Mouse (Mus musculus): ENCODE results near the gene Ccpg1. TPM values are rescaled to one million over a fixed set of nuclear protein-coding genes. Genes with fewer than 3 reads are reported as not detected.

Gene Ccpg1
- polyA plus RNA-seq, 1 experiment = 28.1 TPM

DNA sequence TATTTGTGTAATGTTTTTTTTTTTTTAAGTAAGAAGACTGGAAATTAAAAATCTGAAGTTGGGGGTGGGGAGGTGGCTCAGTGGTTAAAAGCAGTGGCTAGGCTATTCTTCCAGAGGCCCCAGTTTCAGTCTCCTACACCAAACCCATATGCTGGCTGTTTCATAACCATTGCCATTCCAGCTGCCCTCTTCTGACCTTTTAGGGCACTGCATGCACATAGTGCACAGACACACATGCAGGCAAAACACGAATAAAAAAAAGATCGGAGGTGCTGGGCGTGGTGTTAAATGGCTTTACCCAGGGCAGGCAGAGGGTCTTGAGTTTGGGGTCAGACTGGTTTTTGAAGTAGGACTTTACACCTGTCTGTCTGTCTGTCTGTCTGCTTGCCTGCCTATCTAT is 20.9 kb downstream of the Ccpg1 start:
- Histone ChIP-seq H3K4me3 (replicated peaks; ENCODE audit: extremely low read depth, low read depth, low read length) (no peak overlapping the region), H3K4me1 (ENCODE audit: control insufficient read depth, insufficient read depth, low read length) (0 out of 2 replicates have a peak, but pooled peaks cover 4% of the 10 kb centered on the region)
- WGBS = 97% methylated on average over 3 of the region's 3 CpGs
- no peak for DNase-seq
- TF ChIP-seq CTCF (IDR thresholded peaks at IDR 0.05; ENCODE audit: insufficient read depth, low read length) (no peak), POLR2A (IDR thresholded peaks at IDR 0.05; ENCODE audit: borderline replicate concordance, extremely low read depth, low read depth, low read length) (no peak)

DNA sequence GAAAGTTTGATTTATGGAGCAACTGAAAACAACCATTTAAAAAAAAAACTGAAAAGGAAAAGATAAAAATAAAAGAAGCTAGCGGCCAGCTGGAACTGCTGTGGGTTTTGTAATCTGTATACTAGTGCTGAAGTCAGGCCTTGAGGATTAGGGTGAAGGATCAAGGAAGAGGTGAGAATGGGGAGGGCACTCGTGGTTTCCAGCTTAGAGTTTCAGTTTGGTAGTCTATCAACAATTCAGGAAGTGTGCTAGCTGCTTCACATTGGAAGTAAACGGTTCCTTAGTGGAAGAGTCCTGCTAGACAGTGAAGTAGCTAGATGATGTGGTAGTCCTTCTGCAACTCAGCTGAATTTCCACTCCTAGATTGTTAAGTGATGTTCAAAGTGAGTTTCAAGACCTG is 23.2 kb downstream of the Ccpg1 start:
- no peak for DNase-seq

DNA sequence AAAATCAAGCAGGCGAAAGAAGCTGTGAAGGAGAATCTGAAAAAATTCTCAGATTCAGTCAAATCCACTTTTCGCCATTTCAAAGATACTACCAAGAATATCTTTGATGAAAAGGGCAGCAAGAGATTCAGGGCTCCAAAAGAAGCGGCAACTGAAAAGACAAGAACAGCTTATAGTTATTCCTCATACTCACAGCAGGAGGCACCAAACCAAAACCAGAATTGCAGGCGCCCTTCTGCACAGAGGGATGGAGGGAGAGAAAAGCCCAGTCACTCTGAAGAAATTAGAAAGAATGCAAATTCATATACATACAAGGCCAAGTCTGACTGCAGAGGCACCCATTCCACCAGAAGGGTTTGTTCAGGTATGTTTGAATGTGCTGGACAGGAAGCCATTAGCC is 27.4 kb downstream of the Ccpg1 start:
- TF ChIP-seq CTCF (IDR thresholded peaks at IDR 0.05; ENCODE audit: insufficient read depth, low read length) (no peak), POLR2A (IDR thresholded peaks at IDR 0.05; ENCODE audit: borderline replicate concordance, extremely low read depth, low read depth, low read length) (no peak)
- no peak for DNase-seq
- WGBS = 88% methylated on average over 4 of the region's 4 CpGs
- 0 out of 2 replicates have a peak, but pooled peaks cover 2% of the 10 kb centered on the region for H3K4me1 ChIP-seq (ENCODE audit: control insufficient read depth, insufficient read depth, low read length)
- H3K4me3 ChIP-seq (replicated peaks; ENCODE audit: extremely low read depth, low read depth, low read length) = no peak overlapping the region

More for the DNA sequence above, 23.2 kb downstream of the Ccpg1 start:
- H3K4me1 ChIP-seq (ENCODE audit: control insufficient read depth, insufficient read depth, low read length) = 0 out of 2 replicates have a peak, but pooled peaks cover 4% of the 10 kb centered on the region
- WGBS = 32% methylated on average over 3 of the region's 3 CpGs
- H3K4me3 ChIP-seq (replicated peaks; ENCODE audit: extremely low read depth, low read depth, low read length) = no peak overlapping the region
- TF ChIP-seq CTCF (IDR thresholded peaks at IDR 0.05; ENCODE audit: insufficient read depth, low read length) = no peak
- TF ChIP-seq POLR2A (IDR thresholded peaks at IDR 0.05; ENCODE audit: borderline replicate concordance, extremely low read depth, low read depth, low read length) = no peak

DNA sequence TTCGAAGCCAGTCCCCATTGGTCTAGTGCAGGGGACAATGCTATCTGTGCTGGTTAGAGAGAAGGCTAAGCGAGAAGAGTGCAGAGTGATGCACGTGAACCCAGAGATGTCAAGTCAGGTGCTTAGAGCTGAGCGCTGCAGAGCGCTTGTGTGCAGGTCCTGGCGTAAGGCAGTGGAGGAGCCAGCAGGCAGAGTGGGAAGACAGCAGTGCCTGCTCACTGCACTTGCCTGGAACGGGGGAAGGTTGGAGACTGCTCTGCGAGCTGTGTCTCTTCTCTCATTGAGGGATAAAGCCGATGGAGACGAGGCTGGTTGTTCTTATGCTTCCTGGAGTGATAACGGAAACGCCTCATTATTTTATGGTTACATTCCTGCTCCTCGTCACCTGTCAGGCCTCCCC is 29.5 kb downstream of the Ccpg1 start:
- H3K4me1 ChIP-seq (ENCODE audit: control insufficient read depth, insufficient read depth, low read length) = no peaks in the 10 kb centered on the region
- DNase-seq = no peak
- no peak overlapping the region for H3K4me3 ChIP-seq (replicated peaks; ENCODE audit: extremely low read depth, low read depth, low read length)
- WGBS = 82% methylated on average over 13 of the region's 13 CpGs
- TF ChIP-seq CTCF (IDR thresholded peaks at IDR 0.05; ENCODE audit: insufficient read depth, low read length) = no peak

DNA sequence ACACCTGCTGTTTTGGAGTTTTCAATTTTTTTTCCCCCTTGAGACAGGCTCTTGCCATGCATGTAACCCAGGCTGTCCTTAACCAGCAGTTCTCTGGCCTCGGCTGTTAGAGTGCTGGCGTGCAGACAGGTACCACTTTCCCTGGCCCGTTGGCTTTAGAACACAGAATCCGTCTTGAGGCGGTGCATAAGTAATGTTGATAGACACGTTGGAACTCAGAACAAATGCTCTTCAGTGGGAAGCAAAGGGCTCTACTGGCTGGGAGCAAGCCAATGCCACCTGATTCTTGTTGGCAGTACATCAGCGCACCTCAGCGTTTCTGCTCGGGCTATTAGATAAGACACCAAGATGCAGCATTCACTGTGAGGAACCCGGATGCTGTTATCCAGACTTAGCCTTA is 34.6 kb downstream of the Ccpg1 start:
- peak; percentile 33 for DNase-seq
- H3K4me3 ChIP-seq (replicated peaks; ENCODE audit: extremely low read depth, low read depth, low read length) = no peak overlapping the region
- no peak for TF ChIP-seq POLR2A (IDR thresholded peaks at IDR 0.05; ENCODE audit: borderline replicate concordance, extremely low read depth, low read depth, low read length)
- 73% methylated on average over 10 of the region's 10 CpGs for WGBS
- no peaks in the 10 kb centered on the region for H3K4me1 ChIP-seq (ENCODE audit: control insufficient read depth, insufficient read depth, low read length)

DNA sequence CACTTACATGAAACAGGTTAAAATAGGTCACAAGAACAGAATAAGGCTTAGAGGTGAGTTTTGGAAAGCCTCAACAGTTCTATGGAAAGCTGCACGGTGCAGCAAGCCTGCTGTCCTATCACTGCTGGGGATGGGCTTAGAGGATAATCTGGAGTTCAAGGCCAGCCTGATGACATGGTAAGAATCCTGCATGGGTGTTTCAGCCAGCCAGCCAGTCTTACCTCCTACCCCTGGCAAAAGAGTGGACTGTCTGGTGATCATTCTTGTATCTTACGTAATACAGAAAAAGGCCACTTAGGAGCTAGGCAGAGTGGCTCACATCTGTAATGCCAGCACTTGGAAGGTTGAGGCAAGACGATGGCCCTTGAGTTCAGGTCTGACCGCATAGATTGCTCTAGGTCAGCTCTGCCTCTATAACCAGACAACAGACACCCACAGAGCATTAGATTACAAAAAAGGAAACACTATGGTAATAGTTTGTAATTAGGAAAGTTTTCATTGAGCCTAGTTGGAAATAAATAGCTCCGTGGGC is 35.4 kb downstream of the Ccpg1 start:
- TF ChIP-seq CTCF (IDR thresholded peaks at IDR 0.05; ENCODE audit: insufficient read depth, low read length) (no peak), POLR2A (IDR thresholded peaks at IDR 0.05; ENCODE audit: borderline replicate concordance, extremely low read depth, low read depth, low read length) (no peak)
- no peaks in the 10 kb centered on the region for H3K4me1 ChIP-seq (ENCODE audit: control insufficient read depth, insufficient read depth, low read length)
- no peak overlapping the region for H3K4me3 ChIP-seq (replicated peaks; ENCODE audit: extremely low read depth, low read depth, low read length)
- DNase-seq = no peak
- 80% methylated on average over 5 of the region's 5 CpGs for WGBS

DNA sequence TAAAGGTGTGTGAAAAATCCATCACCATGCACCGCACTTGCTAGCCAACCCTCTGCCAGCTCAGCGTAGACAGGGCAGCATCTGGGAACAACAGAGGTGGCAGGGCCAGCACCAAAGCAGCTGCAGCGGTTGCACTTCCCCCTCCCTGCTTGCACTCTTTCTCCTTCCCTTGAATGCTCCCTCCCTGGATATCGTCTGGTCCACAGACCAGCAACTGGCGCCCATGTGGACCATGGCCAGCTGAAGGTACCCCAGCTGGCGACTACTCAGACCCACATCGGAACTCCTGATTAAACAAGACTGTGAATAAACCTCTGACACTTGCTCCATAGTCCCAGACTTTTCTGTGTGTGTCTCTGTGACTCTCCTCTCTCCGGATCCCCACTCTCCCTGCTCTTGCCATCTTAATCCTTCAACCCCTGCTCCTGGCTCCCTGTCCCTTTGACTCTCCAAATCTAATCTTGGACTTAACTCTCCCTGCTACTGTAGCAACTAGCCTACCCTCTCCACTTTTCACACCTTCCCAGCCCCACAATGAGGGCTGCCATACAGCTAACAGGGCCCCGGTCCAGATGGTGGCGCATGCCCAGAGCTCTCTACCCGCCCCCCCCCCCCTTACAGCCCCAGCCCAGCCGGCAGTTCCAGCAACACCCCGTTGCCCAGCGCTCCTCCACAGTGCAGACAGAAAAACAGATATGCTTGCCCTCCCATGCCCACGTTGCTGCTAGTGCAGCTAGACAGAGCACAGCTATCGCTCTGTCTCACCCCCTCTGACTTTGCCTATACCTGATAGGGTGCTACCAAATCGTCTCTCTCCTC is 40.8 kb downstream of the Ccpg1 start:
- H3K4me1 ChIP-seq (ENCODE audit: control insufficient read depth, insufficient read depth, low read length) = no peaks in the 10 kb centered on the region
- DNase-seq = no peak
- no peak overlapping the region for H3K4me3 ChIP-seq (replicated peaks; ENCODE audit: extremely low read depth, low read depth, low read length)
- TF ChIP-seq CTCF (IDR thresholded peaks at IDR 0.05; ENCODE audit: insufficient read depth, low read length) (no peak), POLR2A (IDR thresholded peaks at IDR 0.05; ENCODE audit: borderline replicate concordance, extremely low read depth, low read depth, low read length) (no peak)
- 49% methylated on average over 17 of the region's 17 CpGs for whole genome bisulfite sequencing

DNA sequence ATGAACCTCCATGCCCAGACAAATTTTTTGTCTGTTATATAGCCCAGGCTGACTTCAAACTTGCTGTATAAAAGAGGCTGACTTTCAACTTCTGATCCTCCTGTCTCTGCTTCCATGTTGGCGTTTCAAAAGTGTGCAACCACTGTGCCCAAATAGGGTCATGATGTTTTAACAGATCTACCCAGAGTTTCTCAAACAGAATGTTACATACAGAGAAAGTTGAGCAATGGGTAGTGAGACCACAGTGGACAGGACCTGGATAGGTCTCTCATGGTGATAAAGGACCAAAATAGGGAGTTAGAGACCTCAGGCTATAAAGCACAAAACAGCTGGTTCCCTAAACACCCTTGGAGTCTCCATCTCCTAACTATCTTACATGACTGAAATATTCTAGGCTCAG is 45.2 kb downstream of the Ccpg1 start:
- DNase-seq = no peak
- 87% methylated on average over 1 of the region's 1 CpGs for WGBS
- TF ChIP-seq CTCF (IDR thresholded peaks at IDR 0.05; ENCODE audit: insufficient read depth, low read length) (no peak), POLR2A (IDR thresholded peaks at IDR 0.05; ENCODE audit: borderline replicate concordance, extremely low read depth, low read depth, low read length) (no peak)
- no peak overlapping the region for H3K4me3 ChIP-seq (replicated peaks; ENCODE audit: extremely low read depth, low read depth, low read length)
- no peaks in the 10 kb centered on the region; the same call in 1 of the 2 replicates for H3K4me1 ChIP-seq (ENCODE audit: control insufficient read depth, insufficient read depth, low read length)

DNA sequence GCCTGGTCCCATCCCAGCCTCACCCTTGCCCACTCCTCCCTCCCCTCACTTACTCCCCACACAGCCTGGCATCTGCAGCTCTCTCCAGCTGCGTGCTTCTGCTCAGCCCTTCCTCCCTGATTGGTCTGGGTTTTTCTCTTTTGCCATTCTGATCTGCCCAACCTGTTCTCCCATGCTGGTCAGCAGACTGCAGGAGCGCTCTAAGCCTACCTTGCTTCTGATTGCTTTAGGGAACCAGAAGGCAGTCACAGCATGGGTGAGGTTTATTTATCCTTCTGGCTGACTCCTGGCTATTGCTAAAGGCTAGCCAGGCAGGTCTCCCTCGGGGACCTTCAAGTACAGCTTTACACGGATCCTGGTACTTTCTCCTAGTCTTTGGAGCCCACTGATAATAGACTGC is 46.2 kb downstream of the Ccpg1 start:
- H3K4me1 ChIP-seq (ENCODE audit: control insufficient read depth, insufficient read depth, low read length) = no peaks in the 10 kb centered on the region; the same call in 1 of the 2 replicates
- TF ChIP-seq CTCF (IDR thresholded peaks at IDR 0.05; ENCODE audit: insufficient read depth, low read length) (no peak), POLR2A (IDR thresholded peaks at IDR 0.05; ENCODE audit: borderline replicate concordance, extremely low read depth, low read depth, low read length) (no peak)
- H3K4me3 ChIP-seq (replicated peaks; ENCODE audit: extremely low read depth, low read depth, low read length) = no peak overlapping the region
- no peak for DNase-seq
- WGBS = 53% methylated on average over 4 of the region's 4 CpGs

DNA sequence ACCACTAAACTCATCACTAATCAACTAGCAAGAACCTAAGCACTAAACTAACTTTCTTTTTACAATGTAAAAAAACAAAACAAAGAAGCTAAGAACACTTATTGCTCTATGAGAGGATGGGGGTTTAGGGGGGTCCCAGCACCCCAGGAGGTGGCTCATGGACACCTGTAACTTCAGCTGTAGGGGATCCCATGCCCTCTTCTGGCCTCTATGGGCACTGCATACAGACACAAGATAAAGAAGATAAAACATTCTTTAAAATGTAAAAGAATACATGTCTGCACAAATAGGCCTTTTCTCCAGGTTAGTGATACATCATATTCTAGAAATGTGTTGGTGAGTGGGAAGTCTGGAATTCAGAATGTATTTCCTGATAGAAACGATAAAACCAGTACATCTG is 48.2 kb downstream of the Ccpg1 start:
- TF ChIP-seq CTCF (IDR thresholded peaks at IDR 0.05; ENCODE audit: insufficient read depth, low read length) (no peak), POLR2A (IDR thresholded peaks at IDR 0.05; ENCODE audit: borderline replicate concordance, extremely low read depth, low read depth, low read length) (no peak)
- Histone ChIP-seq H3K4me1 (ENCODE audit: control insufficient read depth, insufficient read depth, low read length) (no peaks in the 10 kb centered on the region; the same call in 1 of the 2 replicates), H3K4me3 (replicated peaks; ENCODE audit: extremely low read depth, low read depth, low read length) (no peak overlapping the region)
- WGBS = 93% methylated on average over 1 of the region's 1 CpGs
- no peak for DNase-seq
